Mouse (Mus musculus): ENCODE measurements around the gene Gm44503. TPM values are rescaled to one million over a fixed set of nuclear protein-coding genes. Genes with fewer than 3 reads are reported as not detected.

Gene Gm44503
- polyA plus RNA-seq, 1 experiment from 2014 or later = not detected

DNA sequence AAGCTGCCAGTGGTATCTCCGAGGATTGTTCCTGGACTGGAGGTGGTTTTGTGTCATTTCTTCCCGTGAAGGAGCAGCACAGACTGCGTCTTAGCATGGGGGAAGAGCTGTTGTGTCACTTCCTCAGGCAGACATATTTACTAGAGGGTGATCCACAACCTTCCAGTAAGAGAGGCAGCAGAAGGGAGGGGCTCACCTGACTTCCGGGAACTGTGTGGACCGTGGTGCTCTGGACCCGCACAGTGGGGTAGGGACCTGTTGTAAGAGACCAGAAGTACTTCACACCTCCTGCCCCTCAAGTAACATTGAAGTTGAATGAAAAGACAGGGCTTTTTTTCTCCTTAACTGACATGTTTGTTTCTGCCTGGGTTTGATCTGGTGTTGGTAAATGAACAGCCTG lies 46.5 kb downstream of the Gm44503 start:
- H3K4me2 ChIP-seq = no peak overlapping the region
- WGBS = 85% methylated on average over 6 of the region's 6 CpGs

GRCm38 (mm10) chr9:73006175-73006574 lies 47.5 kb downstream of the Gm44503 start:
- Histone ChIP-seq H3K4me3 (replicated peaks) (no peak overlapping the region), H3K36me3 (peaks cover 28% of the 10 kb centered on the region), H3K9ac (no peak overlapping the region), H3K27me3 (no peaks in the 10 kb centered on the region), H3K27ac (no peak overlapping the region), H3K9me3 (replicated peaks) (no peaks in the 10 kb centered on the region), H3K4me2 (no peak overlapping the region), H3K4me1 (no peaks in the 10 kb centered on the region)
- ATAC-seq (replicated peaks; ENCODE audit: low FRiP score) = no peak
- 93% methylated on average over 3 of the region's 3 CpGs for WGBS

More for the DNA sequence above, 46.5 kb downstream of the Gm44503 start:
- no peak overlapping the region for H3K27ac ChIP-seq
- H3K27me3 ChIP-seq = no peaks in the 10 kb centered on the region
- ATAC-seq (replicated peaks; ENCODE audit: low FRiP score) = no peak
- H3K4me3 ChIP-seq (replicated peaks) = no peak overlapping the region
- H3K9ac ChIP-seq = no peak overlapping the region
- H3K9me3 ChIP-seq (replicated peaks) = no peaks in the 10 kb centered on the region
- H3K4me1 ChIP-seq = no peaks in the 10 kb centered on the region
- H3K36me3 ChIP-seq = peaks cover 19% of the 10 kb centered on the region

GRCm38 (mm10) chr9:73008384-73008783 lies 49.7 kb downstream of the Gm44503 start:
- ATAC-seq (replicated peaks; ENCODE audit: low FRiP score) = no peak
- H3K27me3 ChIP-seq = no peaks in the 10 kb centered on the region
- no peak overlapping the region for H3K27ac ChIP-seq
- H3K4me2 ChIP-seq = no peak overlapping the region
- H3K4me3 ChIP-seq (replicated peaks) = no peak overlapping the region
- H3K36me3 ChIP-seq = peaks cover 41% of the 10 kb centered on the region
- no peaks in the 10 kb centered on the region for H3K9me3 ChIP-seq (replicated peaks)
- H3K4me1 ChIP-seq = no peaks in the 10 kb centered on the region
- H3K9ac ChIP-seq = no peak overlapping the region
- 68% methylated on average over 3 of the region's 3 CpGs for WGBS

- no peak overlapping the region for H3K9ac ChIP-seq
- no peak overlapping the region for H3K4me2 ChIP-seq
- H3K4me3 ChIP-seq (replicated peaks) = no peak overlapping the region
- ATAC-seq (replicated peaks; ENCODE audit: low FRiP score) = no peak
- H3K4me1 ChIP-seq = no peaks in the 10 kb centered on the region
- no peaks in the 10 kb centered on the region for H3K9me3 ChIP-seq (replicated peaks)
- H3K36me3 ChIP-seq = peaks cover 71% of the 10 kb centered on the region
- 91% methylated on average over 4 of the region's 4 CpGs for WGBS
- H3K27me3 ChIP-seq = no peaks in the 10 kb centered on the region
- no peak overlapping the region for H3K27ac ChIP-seq
These were observed 54.0 kb downstream of the Gm44503 start for GRCm38 (mm10) chr9:73012629-73013028.

DNA sequence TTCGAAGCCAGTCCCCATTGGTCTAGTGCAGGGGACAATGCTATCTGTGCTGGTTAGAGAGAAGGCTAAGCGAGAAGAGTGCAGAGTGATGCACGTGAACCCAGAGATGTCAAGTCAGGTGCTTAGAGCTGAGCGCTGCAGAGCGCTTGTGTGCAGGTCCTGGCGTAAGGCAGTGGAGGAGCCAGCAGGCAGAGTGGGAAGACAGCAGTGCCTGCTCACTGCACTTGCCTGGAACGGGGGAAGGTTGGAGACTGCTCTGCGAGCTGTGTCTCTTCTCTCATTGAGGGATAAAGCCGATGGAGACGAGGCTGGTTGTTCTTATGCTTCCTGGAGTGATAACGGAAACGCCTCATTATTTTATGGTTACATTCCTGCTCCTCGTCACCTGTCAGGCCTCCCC lies 56.1 kb downstream of the Gm44503 start:
- Histone ChIP-seq H3K9ac (no peak overlapping the region), H3K4me2 (no peak overlapping the region), H3K9me3 (replicated peaks) (no peaks in the 10 kb centered on the region), H3K27me3 (no peaks in the 10 kb centered on the region), H3K4me1 (no peaks in the 10 kb centered on the region), H3K27ac (no peak overlapping the region), H3K36me3 (peaks cover 91% of the 10 kb centered on the region), H3K4me3 (replicated peaks) (no peak overlapping the region)
- WGBS = 75% methylated on average over 13 of the region's 13 CpGs
- no peak for ATAC-seq (replicated peaks; ENCODE audit: low FRiP score)

- no peaks in the 10 kb centered on the region for H3K4me1 ChIP-seq
- H3K9ac ChIP-seq = no peak overlapping the region
- 91% methylated on average over 10 of the region's 10 CpGs for WGBS
- no peaks in the 10 kb centered on the region for H3K9me3 ChIP-seq (replicated peaks)
- peaks cover 73% of the 10 kb centered on the region for H3K36me3 ChIP-seq
- ATAC-seq (replicated peaks; ENCODE audit: low FRiP score) = no peak
- H3K4me2 ChIP-seq = no peak overlapping the region
- H3K27ac ChIP-seq = no peak overlapping the region
- no peaks in the 10 kb centered on the region for H3K27me3 ChIP-seq
- H3K4me3 ChIP-seq (replicated peaks) = no peak overlapping the region
These were observed 61.2 kb downstream of the Gm44503 start for GRCm38 (mm10) chr9:73019841-73020240.

DNA sequence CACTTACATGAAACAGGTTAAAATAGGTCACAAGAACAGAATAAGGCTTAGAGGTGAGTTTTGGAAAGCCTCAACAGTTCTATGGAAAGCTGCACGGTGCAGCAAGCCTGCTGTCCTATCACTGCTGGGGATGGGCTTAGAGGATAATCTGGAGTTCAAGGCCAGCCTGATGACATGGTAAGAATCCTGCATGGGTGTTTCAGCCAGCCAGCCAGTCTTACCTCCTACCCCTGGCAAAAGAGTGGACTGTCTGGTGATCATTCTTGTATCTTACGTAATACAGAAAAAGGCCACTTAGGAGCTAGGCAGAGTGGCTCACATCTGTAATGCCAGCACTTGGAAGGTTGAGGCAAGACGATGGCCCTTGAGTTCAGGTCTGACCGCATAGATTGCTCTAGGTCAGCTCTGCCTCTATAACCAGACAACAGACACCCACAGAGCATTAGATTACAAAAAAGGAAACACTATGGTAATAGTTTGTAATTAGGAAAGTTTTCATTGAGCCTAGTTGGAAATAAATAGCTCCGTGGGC lies 62.0 kb downstream of the Gm44503 start:
- no peaks in the 10 kb centered on the region for H3K9me3 ChIP-seq (replicated peaks)
- H3K36me3 ChIP-seq = peaks cover 66% of the 10 kb centered on the region
- no peak overlapping the region for H3K4me2 ChIP-seq
- H3K27me3 ChIP-seq = no peaks in the 10 kb centered on the region
- H3K4me1 ChIP-seq = no peaks in the 10 kb centered on the region
- ATAC-seq (replicated peaks; ENCODE audit: low FRiP score) = no peak
- no peak overlapping the region for H3K9ac ChIP-seq
- 90% methylated on average over 5 of the region's 5 CpGs for WGBS
- no peak overlapping the region for H3K27ac ChIP-seq
- no peak overlapping the region for H3K4me3 ChIP-seq (replicated peaks)

- H3K27ac ChIP-seq = no peak overlapping the region
- H3K36me3 ChIP-seq = peaks cover 46% of the 10 kb centered on the region
- no peak overlapping the region for H3K9ac ChIP-seq
- H3K4me2 ChIP-seq = no peak overlapping the region
- no peaks in the 10 kb centered on the region for H3K4me1 ChIP-seq
- no peaks in the 10 kb centered on the region for H3K9me3 ChIP-seq (replicated peaks)
- H3K27me3 ChIP-seq = no peaks in the 10 kb centered on the region
- no peak for ATAC-seq (replicated peaks; ENCODE audit: low FRiP score)
- WGBS = 29% methylated on average over 17 of the region's 17 CpGs
- no peak overlapping the region for H3K4me3 ChIP-seq (replicated peaks)
These were observed 67.4 kb downstream of the Gm44503 start for GRCm38 (mm10) chr9:73025818-73026636.

DNA sequence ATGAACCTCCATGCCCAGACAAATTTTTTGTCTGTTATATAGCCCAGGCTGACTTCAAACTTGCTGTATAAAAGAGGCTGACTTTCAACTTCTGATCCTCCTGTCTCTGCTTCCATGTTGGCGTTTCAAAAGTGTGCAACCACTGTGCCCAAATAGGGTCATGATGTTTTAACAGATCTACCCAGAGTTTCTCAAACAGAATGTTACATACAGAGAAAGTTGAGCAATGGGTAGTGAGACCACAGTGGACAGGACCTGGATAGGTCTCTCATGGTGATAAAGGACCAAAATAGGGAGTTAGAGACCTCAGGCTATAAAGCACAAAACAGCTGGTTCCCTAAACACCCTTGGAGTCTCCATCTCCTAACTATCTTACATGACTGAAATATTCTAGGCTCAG lies 71.8 kb downstream of the Gm44503 start:
- Histone ChIP-seq H3K4me1 (no peaks in the 10 kb centered on the region), H3K36me3 (peaks cover 60% of the 10 kb centered on the region), H3K9ac (no peak overlapping the region), H3K4me2 (no peak overlapping the region), H3K9me3 (replicated peaks) (no peaks in the 10 kb centered on the region), H3K27ac (no peak overlapping the region), H3K4me3 (replicated peaks) (no peak overlapping the region), H3K27me3 (no peaks in the 10 kb centered on the region)
- ATAC-seq (replicated peaks; ENCODE audit: low FRiP score) = no peak
- 98% methylated on average over 1 of the region's 1 CpGs for WGBS

DNA sequence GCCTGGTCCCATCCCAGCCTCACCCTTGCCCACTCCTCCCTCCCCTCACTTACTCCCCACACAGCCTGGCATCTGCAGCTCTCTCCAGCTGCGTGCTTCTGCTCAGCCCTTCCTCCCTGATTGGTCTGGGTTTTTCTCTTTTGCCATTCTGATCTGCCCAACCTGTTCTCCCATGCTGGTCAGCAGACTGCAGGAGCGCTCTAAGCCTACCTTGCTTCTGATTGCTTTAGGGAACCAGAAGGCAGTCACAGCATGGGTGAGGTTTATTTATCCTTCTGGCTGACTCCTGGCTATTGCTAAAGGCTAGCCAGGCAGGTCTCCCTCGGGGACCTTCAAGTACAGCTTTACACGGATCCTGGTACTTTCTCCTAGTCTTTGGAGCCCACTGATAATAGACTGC lies 72.8 kb downstream of the Gm44503 start:
- whole genome bisulfite sequencing = 73% methylated on average over 4 of the region's 4 CpGs

GRCm38 (mm10) chr9:73033406-73033805 lies 74.8 kb downstream of the Gm44503 start:
- H3K36me3 ChIP-seq = peaks cover 65% of the 10 kb centered on the region
- H3K4me3 ChIP-seq (replicated peaks) = no peak overlapping the region
- no peak overlapping the region for H3K4me2 ChIP-seq
- no peaks in the 10 kb centered on the region for H3K9me3 ChIP-seq (replicated peaks)
- H3K4me1 ChIP-seq = no peaks in the 10 kb centered on the region
- no peak overlapping the region for H3K27ac ChIP-seq
- WGBS = 95% methylated on average over 1 of the region's 1 CpGs
- no peak overlapping the region for H3K9ac ChIP-seq
- no peak for ATAC-seq (replicated peaks; ENCODE audit: low FRiP score)
- no peaks in the 10 kb centered on the region for H3K27me3 ChIP-seq

More for the DNA sequence above, 72.8 kb downstream of the Gm44503 start:
- Histone ChIP-seq H3K9ac (no peak overlapping the region), H3K4me1 (no peaks in the 10 kb centered on the region), H3K36me3 (peaks cover 67% of the 10 kb centered on the region), H3K27ac (no peak overlapping the region), H3K27me3 (no peaks in the 10 kb centered on the region), H3K4me3 (replicated peaks) (no peak overlapping the region), H3K9me3 (replicated peaks) (no peaks in the 10 kb centered on the region), H3K4me2 (no peak overlapping the region)
- no peak for ATAC-seq (replicated peaks; ENCODE audit: low FRiP score)

DNA sequence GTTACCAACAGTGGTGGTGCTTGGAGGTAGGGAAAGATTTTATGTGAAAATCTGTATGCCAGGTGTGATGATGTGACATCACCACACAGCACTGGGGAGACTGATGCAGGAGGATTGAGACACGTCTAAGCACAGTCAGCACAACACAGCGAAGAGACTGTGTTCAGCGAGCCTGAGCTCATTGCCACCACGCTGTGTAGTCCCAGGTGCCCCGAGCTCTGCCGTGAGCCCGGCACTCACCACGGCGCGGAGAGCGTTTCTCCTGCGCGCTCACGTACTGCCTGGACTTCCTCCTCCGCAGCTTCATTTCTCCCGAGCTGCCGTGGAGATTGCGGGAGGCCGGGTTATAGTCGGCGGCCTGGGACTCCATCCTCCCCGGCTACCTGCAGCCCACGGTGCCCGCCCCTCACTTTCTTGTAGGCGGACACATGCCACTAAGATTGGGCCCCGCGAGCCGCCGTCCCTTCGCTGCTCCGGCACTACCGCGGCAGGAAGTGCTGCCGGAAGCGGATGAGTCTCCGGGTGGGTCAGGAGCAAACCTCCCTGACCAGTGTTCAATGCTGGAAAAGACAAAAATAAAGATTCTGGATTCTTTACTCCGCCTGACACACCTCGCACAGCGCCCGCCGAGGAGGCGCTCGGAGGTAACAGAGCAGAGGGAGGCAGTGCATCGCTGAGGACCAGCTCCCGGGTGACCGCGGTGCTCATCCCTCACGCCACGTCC lies 80.7 kb downstream of the Gm44503 start:
- Histone ChIP-seq H3K27me3 (no peaks in the 10 kb centered on the region), H3K9ac (peak overlapping the region; percentile 88), H3K4me1 (peaks cover 24% of the 10 kb centered on the region), H3K27ac (peak overlapping the region; percentile 87), H3K4me3 (replicated peaks) (peak overlapping the region; percentile 95), H3K9me3 (replicated peaks) (no peaks in the 10 kb centered on the region), H3K4me2 (peak overlapping the region; percentile 82), H3K36me3 (peaks cover 17% of the 10 kb centered on the region)
- under 1% methylated on average over 49 of the region's 49 CpGs for whole genome bisulfite sequencing
- ATAC-seq (replicated peaks; ENCODE audit: low FRiP score) = peak; percentile 88
